Mouse (Mus musculus) thymus, adult 2 months (tissue): ENCODE measurements around the gene Gins1. TPM values are rescaled to one million over a fixed set of nuclear protein-coding genes. Genes with fewer than 3 reads are reported as not detected.

ENCODE experiments used
- DNase-seq: peaks from one replicate; pipeline ENCODE4 v3.0.0; 2021
- H3K27ac ChIP-seq: fragments of 200-500 bp; 2 replicates; pipeline ENCODE4 v1.5.1; 2012; ENCODE audit warnings: low read length, control low read depth; ENCODE audit not compliant: control insufficient read depth, insufficient read depth
- H3K27me3 ChIP-seq: fragments of 200-500 bp; 2 replicates; pipeline ENCODE4 v1.6.1; 2012; ENCODE audit warnings: mild to moderate bottlenecking, low read length, moderate library complexity, mixed read lengths; ENCODE audit not compliant: control insufficient read depth, insufficient read depth
- H3K36me3 ChIP-seq: fragments of 200-500 bp; 2 replicates; pipeline ENCODE4 v1.6.1; 2012; ENCODE audit warnings: mild to moderate bottlenecking, low read length, moderate library complexity; ENCODE audit not compliant: control insufficient read depth, insufficient read depth
- H3K4me1 ChIP-seq: fragments of 200-500 bp; replicated peaks from 2 replicates; pipeline ENCODE4 v1.6.1; 2012; ENCODE audit warnings: low read length; ENCODE audit not compliant: control insufficient read depth, insufficient read depth
- H3K4me3 ChIP-seq: fragments of 200-500 bp; 2 replicates; pipeline ENCODE4 v1.5.1; 2012; ENCODE audit warnings: mild to moderate bottlenecking, low read length, control low read depth, moderate library complexity; ENCODE audit not compliant: control insufficient read depth, insufficient read depth
- CTCF ChIP-seq: fragments of 200-500 bp; IDR thresholded peaks from 2 replicates; pipeline ENCODE4 v1.5.1; 2012; ENCODE audit warnings: mild to moderate bottlenecking, control low read depth, low read length, moderate library complexity, borderline replicate concordance; ENCODE audit not compliant: control insufficient read depth, poor library complexity, insufficient read depth; ENCODE audit errors: extremely low read depth
- POLR2A ChIP-seq: fragments of 200-500 bp; IDR thresholded peaks from 2 replicates; pipeline ENCODE4 v1.6.1; 2012; ENCODE audit warnings: mild to moderate bottlenecking, low read length, control low read depth, moderate library complexity; ENCODE audit not compliant: control insufficient read depth, poor library complexity, insufficient read depth; ENCODE audit errors: extremely low read depth
- WGBS: fragments of 180-500 bp; shearing (Covaris S2); methylation state at CpG from one replicate; pipeline ENCODE4 v1.1.7; 2018; 5-methylcytosine and 5-hydroxymethylcytosine counted together
- polyA plus RNA-seq: library from polyadenylated mRNA; depleted of rRNA; stranded (reverse); fragments of >200 nt; gene quantifications from 2 replicates; pipeline ENCODE4 v1.2.3, GENCODE M21; 2012; rRNA removed

The Gins1 gene
- polyA plus RNA-seq, 1 experiment = 10.8 TPM

GRCm38 (mm10) chr2:150978791-150979190, 73.6 kb downstream of the Gins1 start:
- no peaks in the 10 kb centered on the region for H3K36me3 ChIP-seq
- WGBS = 84% methylated on average over 3 of the region's 3 CpGs
- no peak for DNase-seq

GRCm38 (mm10) chr2:150979861-150980620, 74.8 kb downstream of the Gins1 start:
- TF ChIP-seq POLR2A (no peak), CTCF (no peak)
- Histone ChIP-seq H3K4me1 (no peaks in the 10 kb centered on the region), H3K27ac (no peak overlapping the region), H3K27me3 (no peaks in the 10 kb centered on the region), H3K36me3 (no peaks in the 10 kb centered on the region), H3K4me3 (no peak overlapping the region)
- WGBS = 93% methylated on average over 14 of the region's 14 CpGs
- no peak for DNase-seq

More at GRCm38 (mm10) chr2:150978791-150979190, 73.6 kb downstream of the Gins1 start:
- no peak for TF ChIP-seq CTCF
- TF ChIP-seq POLR2A = no peak
- Histone ChIP-seq H3K4me1 (no peaks in the 10 kb centered on the region), H3K27ac (no peak overlapping the region), H3K4me3 (no peak overlapping the region), H3K27me3 (no peaks in the 10 kb centered on the region)

Other genes starting within 250 kb of the Gins1 start
- gene Acss1, start 236.9 kb upstream of the Gins1 start, polyA plus RNA-seq = 124 and 136 TPM in 2 replicates
- not detected in 2 replicates for gene Vsx1, start 216.0 kb upstream of the Gins1 start, polyA plus RNA-seq
- 34.5 and 37.0 TPM in 2 replicates for gene Entpd6, start 156.4 kb upstream of the Gins1 start, polyA plus RNA-seq
- 53.9 and 68.8 TPM in 2 replicates for gene Pygb, start 118.7 kb upstream of the Gins1 start, polyA plus RNA-seq
- gene Abhd12, start 659 bp upstream of the Gins1 start, polyA plus RNA-seq = 48.4 and 63.0 TPM in 2 replicates
- 0.40 and 0.46 TPM in 2 replicates for gene Ninl, start 134.0 kb downstream of the Gins1 start, polyA plus RNA-seq
- 3.0 and 4.3 TPM in 2 replicates for gene Nanp, start 134.0 kb downstream of the Gins1 start, polyA plus RNA-seq
- gene Gm14151, start 186.9 kb downstream of the Gins1 start, polyA plus RNA-seq = not detected in 2 replicates
- gene Gm14147, start 192.8 kb downstream of the Gins1 start, polyA plus RNA-seq = 0.11 TPM in 1 of 2 replicates, not detected in the other